Mouse (Mus musculus): Measurements from ENCODE around the gene Trip10.

The Trip10 gene

DNA sequence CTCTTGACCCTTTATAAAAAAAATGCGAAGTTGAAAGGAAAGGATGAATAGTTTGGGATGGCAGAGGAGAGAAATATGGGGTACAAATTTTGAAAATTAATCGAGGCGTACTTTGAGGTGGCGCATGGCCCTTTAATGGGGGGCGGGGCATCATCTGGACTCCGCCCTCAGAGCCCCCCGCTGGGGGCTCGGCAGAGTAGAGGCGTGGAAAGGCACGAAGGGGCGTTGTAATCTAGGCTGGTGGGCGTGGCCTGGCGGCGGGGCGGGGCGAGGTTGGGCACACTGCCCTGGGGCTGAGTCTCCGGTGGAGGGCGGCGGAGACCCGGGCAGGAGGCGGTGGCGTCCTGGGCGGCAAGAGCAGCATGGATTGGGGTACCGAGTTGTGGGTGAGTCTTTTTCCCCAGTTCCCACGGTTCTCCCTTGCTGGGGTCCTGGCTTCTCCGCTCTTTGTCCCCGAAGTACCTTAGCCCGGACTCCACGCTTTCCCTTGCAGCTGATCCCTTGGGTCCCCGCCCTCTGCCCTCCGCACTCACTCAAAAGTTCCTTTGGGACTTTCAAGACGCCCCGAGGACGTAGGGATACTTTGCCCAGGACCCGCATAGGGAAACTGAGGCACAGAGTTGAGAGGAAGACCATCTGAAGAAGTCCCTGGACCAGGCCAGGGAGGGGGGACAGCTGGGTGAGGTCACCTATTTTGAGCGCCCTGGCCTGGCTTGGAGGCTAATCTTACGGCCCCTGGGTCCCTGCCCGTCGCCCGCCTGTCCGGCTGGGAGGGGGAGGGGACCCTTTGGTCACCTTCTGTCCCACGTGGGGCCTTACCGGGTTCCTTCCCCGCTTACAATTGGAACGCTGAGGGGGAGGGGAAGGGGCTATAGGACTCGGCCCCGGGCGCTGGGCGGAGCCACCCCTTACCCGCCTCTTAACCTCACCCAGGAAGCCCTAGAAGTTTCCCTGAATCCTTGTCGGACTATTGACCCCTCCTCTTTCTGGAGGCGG lies at the start of gene Trip10:
Gene Trip10, plus strand, starts transcription at position 270 of the 996 bp plus-strand sequence.
- DNase-seq (ENCODE audit: extremely low read depth, low read depth, low spot score), result no peak

DNA sequence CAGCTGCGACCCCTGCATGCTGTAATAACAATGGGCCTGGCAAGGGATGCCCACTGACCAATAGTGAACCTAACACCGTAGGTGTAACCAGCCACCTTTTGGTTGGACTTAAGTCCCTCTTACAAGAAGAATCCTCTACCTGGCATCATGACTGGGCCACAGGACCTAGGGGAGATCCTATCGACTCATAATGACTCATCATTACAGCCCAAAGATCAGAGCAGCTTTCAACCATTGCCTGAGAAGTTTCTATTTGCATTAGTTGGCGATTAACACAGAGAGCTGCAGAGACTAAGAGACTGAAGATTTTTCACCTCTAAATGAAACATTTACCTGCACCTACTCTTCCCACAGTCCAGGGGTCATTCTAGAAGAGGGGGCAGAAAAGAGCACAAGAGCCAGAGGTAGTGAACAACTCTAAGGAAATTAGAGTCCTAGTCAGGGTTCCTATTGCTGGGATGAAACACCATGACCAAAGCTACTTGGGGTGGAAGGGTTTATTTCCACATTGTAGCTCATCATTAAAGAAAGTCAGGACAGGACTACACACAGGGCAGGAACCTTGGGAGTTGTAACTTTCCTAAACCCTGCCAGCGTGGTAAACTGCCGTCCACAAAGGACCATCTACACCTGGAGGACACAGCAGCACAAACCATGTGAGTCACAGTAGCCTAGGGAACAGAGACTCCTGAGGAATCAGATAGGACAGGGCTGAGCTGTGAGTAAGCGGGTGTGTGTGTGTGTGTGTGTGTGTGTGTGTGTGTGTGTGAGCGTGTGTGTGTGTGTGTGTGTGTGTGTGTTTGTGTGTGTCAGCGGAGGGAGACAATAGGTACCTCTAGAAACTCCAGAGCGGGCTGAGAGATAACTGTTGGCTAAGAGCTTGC lies 47.2 kb upstream of the Trip10 start:
- no peak for DNase-seq (ENCODE audit: extremely low read depth, low read depth, low spot score)

DNA sequence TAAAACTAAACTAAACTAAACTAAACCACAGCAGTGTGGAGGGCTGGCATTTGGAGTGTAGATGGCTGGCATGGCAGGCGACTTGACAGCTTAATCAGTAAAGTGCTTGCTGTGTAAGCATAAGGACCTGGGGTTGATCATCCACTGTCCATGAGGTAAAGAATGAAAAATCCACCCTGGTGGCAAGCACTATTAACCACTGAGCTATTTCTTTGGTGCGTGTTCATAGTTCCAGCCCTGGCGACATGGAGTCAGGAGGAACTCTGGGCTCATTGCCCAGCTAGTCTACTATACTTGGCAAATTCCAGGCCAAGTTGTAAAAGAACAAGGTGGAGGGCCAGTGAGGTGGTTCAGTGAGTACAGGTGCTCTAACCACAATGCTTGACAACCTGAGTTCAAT lies 41.3 kb upstream of the Trip10 start:
- DNase-seq (ENCODE audit: extremely low read depth, low read depth, low spot score), result no peak

DNA sequence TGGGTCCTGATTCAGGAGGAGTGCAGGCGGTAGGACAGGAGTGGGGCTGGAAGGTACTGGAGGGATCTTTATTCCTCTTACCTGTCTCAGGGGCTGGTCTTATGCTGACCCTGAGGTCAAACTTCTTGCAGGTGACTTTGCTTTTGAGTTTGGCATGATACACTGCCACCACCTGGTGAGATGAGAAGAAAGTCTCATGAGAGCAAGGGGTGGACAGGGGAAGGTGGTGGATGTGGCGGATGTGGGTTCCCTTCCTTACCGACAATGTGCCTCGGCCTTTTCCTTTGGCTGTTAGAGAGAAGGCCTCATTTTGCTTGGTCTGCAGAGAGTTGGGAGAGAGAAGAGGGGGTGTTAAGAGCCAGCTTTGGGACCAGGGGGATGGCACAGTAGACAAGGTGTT lies 39.9 kb upstream of the Trip10 start:
- no peak for DNase-seq (ENCODE audit: extremely low read depth, low read depth, low spot score)

DNA sequence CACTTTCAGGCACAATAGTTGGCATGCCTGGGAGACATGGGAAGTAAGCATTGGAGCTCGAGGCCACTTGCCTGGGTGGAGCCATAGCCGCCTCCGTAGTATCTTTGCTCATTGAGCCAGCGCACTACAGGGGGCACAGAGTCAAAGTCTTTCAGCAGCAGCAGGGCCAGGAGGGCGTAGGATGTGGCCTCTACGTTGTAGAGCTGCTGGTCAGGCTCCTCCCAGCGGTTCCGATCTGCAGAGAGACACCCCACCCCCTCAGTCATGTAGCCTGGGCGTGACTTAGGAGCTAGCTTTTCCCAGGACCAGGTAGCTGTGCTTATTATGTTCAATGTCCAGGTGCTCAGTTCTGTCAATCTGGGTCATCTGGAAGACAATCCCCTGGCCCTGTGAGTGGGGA lies 37.8 kb upstream of the Trip10 start:
- DNase-seq (ENCODE audit: extremely low read depth, low read depth, low spot score), result no peak

DNA sequence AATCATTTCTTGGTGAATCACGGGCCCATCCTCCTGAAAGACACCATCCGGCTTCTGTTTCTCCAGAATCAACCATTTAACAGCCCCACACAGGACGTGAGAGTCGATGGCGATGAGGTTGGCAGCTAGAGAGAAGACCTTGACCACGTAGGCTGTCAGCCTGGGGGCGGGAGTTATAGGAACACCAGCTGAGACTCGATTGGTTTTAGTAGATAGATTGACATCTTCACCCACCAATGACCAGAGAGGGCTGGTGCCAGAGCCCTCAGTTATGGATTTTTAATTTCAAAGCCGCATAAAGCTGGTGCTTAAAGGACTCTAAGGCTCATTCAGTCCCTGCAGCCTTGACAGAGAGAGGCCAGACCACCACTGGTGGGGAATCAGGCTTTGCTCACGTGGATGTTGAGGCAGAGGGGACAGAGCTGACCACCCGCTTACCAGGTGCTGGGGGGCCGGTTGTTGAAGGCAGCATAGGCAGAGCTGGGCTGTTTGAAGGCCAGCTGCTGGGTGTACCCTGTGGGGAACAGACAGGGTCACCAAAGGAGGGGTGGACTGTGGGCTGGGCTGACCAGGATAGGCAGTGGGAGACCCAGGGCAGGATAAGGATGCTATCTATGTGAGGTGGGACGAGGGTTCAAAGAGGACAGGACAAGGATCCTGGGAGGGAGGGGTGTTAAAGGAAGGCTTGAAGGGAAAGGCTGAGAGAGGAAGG lies 34.4 kb upstream of the Trip10 start:
- no peak for DNase-seq (ENCODE audit: extremely low read depth, low read depth, low spot score)

DNA sequence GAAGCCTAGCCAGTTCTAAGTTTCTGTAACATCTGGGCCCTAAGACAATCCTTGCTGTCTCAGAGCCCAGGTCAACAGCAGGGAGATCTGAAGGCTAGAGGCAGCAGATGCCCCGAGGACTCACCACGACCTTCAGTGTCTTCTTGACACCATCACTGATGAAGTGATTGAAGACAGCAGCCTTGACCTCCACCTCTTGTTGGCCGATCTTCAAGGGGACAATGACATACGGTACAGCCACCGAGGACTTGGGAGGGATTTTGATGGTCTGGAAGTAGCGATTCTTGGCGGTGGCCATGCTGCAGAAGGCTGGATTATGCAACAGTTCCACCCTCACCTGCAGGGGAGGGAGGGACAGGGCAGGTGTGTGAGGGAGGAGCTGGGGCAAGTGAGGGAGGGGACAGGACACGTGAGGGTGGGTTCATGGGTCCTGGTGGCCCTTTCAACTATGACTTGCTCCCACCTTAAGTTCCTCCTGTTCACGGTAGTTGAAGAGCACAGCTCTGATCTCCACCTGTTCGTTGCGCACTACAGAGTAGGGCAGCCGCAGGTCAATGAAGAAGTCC lies 30.8 kb upstream of the Trip10 start:
- DNase-seq (ENCODE audit: extremely low read depth, low read depth, low spot score), result no peak

DNA sequence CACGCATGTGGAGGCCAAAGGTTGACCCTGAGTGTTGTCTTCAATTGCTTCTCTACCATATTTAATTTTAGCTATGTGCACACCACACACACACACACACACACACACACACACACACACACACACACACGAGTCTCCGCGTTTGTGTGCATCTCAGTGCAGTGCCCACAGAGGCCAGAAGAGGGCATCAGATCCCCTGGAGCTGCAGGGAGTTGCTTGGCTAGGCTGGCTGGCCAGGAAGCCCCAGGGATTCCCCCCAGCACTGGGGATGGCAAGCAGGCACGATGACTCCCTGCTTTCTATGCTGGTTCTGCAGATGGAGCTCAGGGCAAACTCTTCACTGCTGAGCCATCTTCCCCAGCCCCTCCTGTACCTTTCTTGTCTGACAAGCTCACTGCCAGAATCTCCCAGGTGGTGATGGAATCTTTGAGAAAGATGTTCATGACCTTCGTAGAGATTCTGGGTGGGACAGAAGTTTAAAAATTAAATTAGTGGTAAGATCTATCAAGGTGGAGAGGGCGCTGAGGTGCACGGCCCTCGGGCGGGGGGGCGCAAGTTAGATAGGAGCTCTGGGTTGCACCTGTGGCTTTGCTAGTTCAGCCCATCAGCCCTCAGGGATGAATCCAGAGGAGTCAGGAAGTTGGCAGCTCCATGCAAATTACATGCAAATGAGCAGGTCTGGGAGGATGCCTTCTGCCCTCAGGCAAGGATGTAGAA lies 29.9 kb upstream of the Trip10 start:
- DNase-seq (ENCODE audit: extremely low read depth, low read depth, low spot score), result no peak

DNA sequence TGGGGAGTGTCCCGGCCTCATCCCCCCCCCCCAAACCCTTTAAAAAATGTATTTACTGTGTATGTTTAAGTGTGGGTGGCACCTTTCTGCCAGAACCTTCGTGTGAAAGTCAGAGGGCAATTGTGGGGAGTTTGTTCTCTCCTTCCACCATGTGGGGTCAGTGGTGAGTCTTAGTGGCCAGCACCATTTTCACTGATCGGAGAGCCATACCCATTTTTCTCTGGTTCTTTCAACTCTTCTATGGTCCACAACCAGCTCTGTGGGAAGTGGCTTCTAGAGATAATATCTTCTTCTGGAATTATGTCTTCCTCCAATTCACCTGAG lies 29.4 kb upstream of the Trip10 start:
- DNase-seq (ENCODE audit: extremely low read depth, low read depth, low spot score), result no peak

DNA sequence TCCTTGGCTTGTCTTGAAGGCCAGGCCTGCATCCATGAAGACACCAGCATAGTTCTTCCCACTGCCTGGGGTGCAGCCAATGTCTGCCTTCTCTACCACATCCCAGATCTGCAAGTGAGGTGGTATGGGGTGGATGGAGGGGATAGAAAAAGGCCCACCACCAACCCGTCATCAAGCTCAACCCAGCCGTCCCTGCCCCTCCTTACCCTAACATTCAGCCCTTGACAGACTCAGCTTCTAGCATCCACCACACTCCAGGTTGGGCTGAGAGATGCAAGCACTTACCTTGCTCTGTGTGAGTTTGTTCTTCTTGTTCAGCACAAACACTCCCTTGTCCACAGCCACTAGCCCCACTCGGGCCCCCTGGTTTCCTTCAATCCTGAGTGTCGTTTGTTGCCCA lies 27.3 kb upstream of the Trip10 start:
- DNase-seq (ENCODE audit: extremely low read depth, low read depth, low spot score), result no peak

DNA sequence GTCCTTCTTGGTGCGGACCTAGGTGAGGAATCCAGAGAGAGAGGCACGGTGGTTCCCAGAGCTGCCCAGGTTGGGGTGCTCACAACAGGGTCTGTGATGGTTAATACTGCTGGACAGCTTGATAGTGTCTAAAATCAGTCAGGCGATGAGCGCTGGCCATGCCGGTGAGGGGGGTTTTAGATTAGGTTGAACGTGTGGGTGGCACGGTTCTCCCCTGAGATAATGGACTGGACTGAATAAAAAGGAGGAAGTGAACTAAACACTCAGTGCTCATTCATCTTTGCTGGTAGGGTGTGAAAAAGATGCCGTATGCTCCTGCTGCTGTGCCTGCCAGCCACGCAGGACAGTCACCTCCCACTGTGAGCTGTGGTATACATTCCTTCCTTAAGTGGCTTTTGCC lies 25.9 kb upstream of the Trip10 start:
- DNase-seq (ENCODE audit: extremely low read depth, low read depth, low spot score), result no peak

DNA sequence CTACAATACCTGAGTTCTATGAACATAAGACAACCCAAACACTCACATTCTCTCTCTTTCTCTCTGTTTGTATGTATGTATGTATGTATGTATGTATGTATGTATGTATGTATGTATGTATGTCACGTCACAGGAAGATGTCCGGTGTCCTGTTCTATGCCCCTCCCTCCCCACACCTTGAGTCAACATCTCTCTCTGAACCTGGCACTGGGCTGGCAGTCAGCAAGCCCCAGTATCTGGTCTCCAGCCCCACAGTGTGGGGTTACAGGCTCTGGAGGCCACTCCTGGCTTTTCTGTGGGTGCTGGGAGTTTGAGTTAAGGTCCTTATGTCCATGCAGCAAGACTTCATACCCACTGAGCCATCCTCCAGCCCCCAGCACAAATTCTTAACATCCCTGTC lies 21.8 kb upstream of the Trip10 start:
- DNase-seq (ENCODE audit: extremely low read depth, low read depth, low spot score), result no peak

DNA sequence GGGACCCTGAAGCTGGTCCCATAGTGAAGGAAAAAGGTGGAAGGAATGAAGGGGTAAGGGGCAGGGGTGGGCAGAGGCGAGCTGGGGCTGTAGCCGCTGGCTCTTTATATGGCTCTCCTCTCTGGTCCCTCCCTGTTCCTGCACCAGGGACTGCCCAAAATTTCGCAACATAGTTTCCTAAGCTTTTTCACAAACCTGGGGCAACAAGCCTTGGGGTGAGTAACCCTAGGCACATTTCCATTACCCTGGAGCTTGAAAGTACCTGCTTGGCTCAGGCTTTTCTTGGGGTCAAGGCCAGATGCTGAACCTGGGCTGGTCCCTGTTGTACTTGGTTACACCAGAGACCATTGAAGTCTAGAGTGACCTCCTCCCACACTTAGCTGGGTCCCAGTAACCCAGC lies 21.2 kb upstream of the Trip10 start, which contains the start of gene C3:
Gene C3, minus strand, starts transcription at position 123 of the 400 bp plus-strand sequence.
- no peak for DNase-seq (ENCODE audit: extremely low read depth, low read depth, low spot score)

DNA sequence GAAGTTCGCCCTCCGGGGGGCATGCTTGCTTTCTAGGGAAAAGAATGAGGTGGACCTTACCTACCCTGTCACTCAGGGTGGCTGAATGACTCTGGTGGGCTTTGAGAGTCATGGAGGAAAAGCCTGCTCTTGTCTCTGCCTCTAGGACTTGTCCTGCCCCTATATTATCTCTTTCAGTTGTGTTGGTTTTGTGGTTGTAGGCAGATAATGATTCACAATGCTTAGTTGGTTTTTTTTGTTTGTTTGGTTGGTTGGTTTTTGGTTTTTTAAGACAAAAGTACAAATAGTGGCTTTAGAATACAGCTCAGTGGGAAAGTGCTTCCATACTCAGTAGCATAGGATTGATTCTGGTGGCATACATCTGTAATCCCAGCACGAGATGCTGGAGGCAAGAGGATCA lies 20.4 kb upstream of the Trip10 start:
- DNase-seq (ENCODE audit: extremely low read depth, low read depth, low spot score), result no peak

DNA sequence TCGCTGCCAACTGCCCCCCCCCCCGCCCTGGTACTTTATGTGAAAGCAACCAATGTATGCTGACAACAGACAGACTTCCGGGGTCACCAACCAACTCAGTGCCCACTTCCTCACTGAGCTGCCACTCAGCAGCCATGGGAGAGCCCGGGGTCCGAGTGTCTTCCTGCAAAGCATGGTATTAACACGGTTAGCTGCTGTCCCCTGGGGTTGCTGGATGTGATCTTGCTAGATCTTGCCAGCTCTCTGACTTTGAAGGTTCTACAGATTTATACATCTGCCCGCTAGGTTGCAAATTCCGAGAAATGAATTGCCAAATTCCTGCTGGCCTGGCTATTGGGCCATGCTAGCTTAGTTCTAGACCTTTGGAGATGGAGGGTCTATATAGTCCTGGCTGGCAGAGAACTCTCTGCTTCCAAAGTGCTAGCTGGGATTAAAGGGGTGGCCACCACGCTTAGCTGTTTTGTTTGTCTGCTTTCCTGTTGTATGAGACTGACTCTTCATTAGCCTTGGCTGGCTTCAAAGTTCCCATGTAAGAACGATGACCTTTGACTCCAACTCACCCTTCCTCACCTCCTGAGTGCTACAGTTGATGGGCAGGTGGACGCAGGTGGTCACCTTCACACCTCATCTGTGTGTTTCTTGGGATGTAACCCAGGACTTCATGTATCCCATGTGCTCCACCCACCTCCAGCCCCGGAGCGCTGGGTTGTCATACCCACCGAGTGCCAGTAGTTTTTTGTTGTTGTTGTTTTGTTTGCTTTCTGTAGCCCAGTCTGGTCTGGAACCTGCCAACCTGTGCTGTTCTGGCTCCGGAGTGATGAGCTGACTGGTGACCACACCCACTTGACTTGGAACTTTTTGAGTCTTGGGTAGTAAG lies 19.2 kb upstream of the Trip10 start:
- DNase-seq (ENCODE audit: extremely low read depth, low read depth, low spot score), result no peak

DNA sequence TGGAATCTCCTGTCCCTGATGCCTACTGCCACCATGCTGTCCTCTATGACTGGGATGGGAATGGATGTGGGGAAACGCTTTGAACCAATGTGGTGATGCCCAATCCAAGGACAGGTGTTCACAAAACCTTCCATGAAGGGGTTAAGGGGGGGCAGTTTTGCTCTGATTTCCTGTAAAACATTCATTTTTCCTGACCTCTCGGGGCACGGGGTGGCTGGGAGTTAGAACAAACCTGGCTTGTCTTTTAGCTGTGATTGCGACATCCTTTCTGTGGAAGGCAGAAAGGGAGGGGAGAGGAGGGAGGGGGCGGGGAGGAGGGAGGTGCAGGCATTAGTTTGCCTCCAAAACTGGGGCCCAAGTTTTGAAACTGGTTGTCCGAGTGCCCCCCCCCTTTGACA lies 18.5 kb upstream of the Trip10 start:
- DNase-seq (ENCODE audit: extremely low read depth, low read depth, low spot score), result no peak

DNA sequence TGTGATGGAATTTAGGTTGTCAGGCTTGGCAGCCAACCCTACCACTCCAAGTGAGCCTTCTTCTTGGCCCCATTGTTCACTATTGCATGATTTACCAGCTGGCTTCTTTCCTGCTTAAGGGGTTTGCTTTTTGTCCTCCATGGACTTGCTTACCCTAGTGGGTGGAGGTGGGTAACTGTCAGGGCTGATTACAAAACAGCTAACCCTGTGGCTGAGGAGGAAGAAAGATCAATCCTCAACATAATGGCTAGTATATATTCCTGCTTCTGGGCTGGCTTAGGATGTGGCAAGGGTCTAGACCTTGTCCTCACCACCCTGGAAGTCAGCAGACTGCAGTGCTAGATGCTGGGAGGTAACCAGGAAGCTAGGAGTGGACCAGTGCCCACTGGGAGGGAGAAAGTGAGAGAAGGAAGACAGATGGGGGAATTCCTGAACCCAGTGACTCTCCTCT lies 17.9 kb upstream of the Trip10 start:
- DNase-seq (ENCODE audit: extremely low read depth, low read depth, low spot score), result no peak

DNA sequence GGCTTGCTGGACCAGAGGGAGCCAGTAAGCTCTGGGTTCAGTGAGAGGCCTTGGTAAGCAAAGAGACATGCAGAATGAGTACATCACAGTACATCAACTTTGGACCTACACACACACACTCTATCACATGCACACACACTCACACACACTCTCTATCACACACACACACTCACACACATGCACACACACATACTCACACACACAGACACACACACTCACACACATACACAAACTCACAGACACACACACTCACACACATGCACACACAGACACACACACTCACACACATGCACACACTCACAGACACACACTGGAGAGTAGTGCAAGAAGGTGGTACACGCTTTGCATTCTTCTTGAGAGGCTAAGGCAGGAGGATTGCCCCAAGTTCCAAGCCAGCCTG lies 17.1 kb upstream of the Trip10 start:
- DNase-seq (ENCODE audit: extremely low read depth, low read depth, low spot score), result no peak

DNA sequence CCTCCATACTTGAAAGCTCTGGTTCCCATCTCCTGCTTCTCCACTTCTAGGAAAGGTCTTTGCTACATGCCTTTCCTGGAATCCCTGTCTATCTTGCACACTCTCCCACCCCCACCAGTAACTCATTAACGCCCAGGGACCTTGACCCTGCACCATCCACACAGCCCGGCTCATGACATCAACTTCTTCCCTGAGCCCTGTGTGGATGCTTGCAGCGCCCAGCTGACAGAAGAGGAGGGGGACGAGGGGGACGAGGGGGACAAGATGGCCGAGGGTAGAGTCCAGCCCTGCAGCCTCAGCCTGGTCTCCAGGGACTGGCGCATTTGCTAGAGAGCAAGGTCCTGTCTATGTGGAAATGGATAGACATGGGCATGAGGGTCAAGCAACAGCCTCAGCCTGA lies 16.2 kb upstream of the Trip10 start:
- no peak for DNase-seq (ENCODE audit: extremely low read depth, low read depth, low spot score)
